Mouse (Mus musculus): ENCODE data around the gene Dennd2a.
A peak's percentile ranks its signal among the peaks of the same experiment; 100 is the strongest.

Gene Dennd2a

GRCm38 (mm10) chr6:39557723-39558261, at the start of gene Dennd2a:
Gene Dennd2a, minus strand, starts transcription at chr6:39557867.
- no peak for DNase-seq (ENCODE audit: low read depth, low spot score)

GRCm38 (mm10) chr6:39607365-39607764, 49.7 kb upstream of the Dennd2a start:
- no peak for DNase-seq (ENCODE audit: low read depth, low spot score)

GRCm38 (mm10) chr6:39606862-39607261, 49.2 kb upstream of the Dennd2a start:
- DNase-seq (ENCODE audit: low read depth, low spot score) = peak; percentile 50

GRCm38 (mm10) chr6:39606056-39606455, 48.4 kb upstream of the Dennd2a start:
- DNase-seq (ENCODE audit: low read depth, low spot score) = no peak

GRCm38 (mm10) chr6:39604565-39604964, 46.9 kb upstream of the Dennd2a start:
- no peak for DNase-seq (ENCODE audit: low read depth, low spot score)

- no peak for DNase-seq (ENCODE audit: low read depth, low spot score)
Measured at GRCm38 (mm10) chr6:39601828-39602227, 44.2 kb upstream of the Dennd2a start.

GRCm38 (mm10) chr6:39600851-39601250, 43.2 kb upstream of the Dennd2a start:
- no peak for DNase-seq (ENCODE audit: low read depth, low spot score)

- DNase-seq (ENCODE audit: low read depth, low spot score) = peak; percentile 94
Measured at GRCm38 (mm10) chr6:39592401-39593214, 34.9 kb upstream of the Dennd2a start, which contains the start of gene Ndufb2. Gene Ndufb2, plus strand, starts transcription at chr6:39592574.

- no peak for DNase-seq (ENCODE audit: low read depth, low spot score)
Measured at GRCm38 (mm10) chr6:39591481-39591880, 33.8 kb upstream of the Dennd2a start.

- no peak for DNase-seq (ENCODE audit: low read depth, low spot score)
Measured at GRCm38 (mm10) chr6:39585517-39585916, 27.9 kb upstream of the Dennd2a start, which contains the start of gene Gm42420. Gene Gm42420, plus strand, starts transcription at chr6:39585753.

- DNase-seq (ENCODE audit: low read depth, low spot score) = no peak
Measured at GRCm38 (mm10) chr6:39581087-39581784, 23.6 kb upstream of the Dennd2a start.

- no peak for DNase-seq (ENCODE audit: low read depth, low spot score)
Measured at GRCm38 (mm10) chr6:39580558-39580957, 22.9 kb upstream of the Dennd2a start.

- DNase-seq (ENCODE audit: low read depth, low spot score) = no peak
Measured at GRCm38 (mm10) chr6:39579552-39579951, 21.9 kb upstream of the Dennd2a start.

GRCm38 (mm10) chr6:39574951-39575350, 17.3 kb upstream of the Dennd2a start:
- no peak for DNase-seq (ENCODE audit: low read depth, low spot score)

- no peak for DNase-seq (ENCODE audit: low read depth, low spot score)
Measured at GRCm38 (mm10) chr6:39574555-39574869, 16.8 kb upstream of the Dennd2a start.

- DNase-seq (ENCODE audit: low read depth, low spot score) = peak; percentile 85
Measured at GRCm38 (mm10) chr6:39573791-39574554, 16.3 kb upstream of the Dennd2a start, which contains the start of gene Adck2. Gene Adck2, plus strand, starts transcription at chr6:39573873.

GRCm38 (mm10) chr6:39570426-39570825, 12.8 kb upstream of the Dennd2a start:
- no peak for DNase-seq (ENCODE audit: low read depth, low spot score)

GRCm38 (mm10) chr6:39567528-39567927, 9.9 kb upstream of the Dennd2a start:
- peak; percentile 50 for DNase-seq (ENCODE audit: low read depth, low spot score)

- peak; percentile 78 for DNase-seq (ENCODE audit: low read depth, low spot score)
Measured at GRCm38 (mm10) chr6:39562166-39563015, 4.7 kb upstream of the Dennd2a start.

GRCm38 (mm10) chr6:39559276-39559939, 1.7 kb upstream of the Dennd2a start:
- DNase-seq (ENCODE audit: low read depth, low spot score) = no peak

Data from CD4-positive helper T cell, adult 2 months (primary cell).